Mouse (Mus musculus) spleen, adult 2 months (tissue): ENCODE data around the gene Gm20388.

ENCODE experiments used
- CTCF ChIP-seq: fragments of 200-500 bp; IDR thresholded peaks from 2 replicates; pipeline ENCODE4 v1.5.1; 2011; ENCODE audit warnings: mild to moderate bottlenecking, inconsistent platforms; ENCODE audit not compliant: insufficient read depth, insufficient read length, insufficient replicate concordance; ENCODE audit errors: extremely low read depth
- POLR2A ChIP-seq: fragments of 200-500 bp; IDR thresholded peaks from 2 replicates; pipeline ENCODE4 v1.6.1; 2011; ENCODE audit warnings: low read depth, low read length, inconsistent platforms

DNA sequence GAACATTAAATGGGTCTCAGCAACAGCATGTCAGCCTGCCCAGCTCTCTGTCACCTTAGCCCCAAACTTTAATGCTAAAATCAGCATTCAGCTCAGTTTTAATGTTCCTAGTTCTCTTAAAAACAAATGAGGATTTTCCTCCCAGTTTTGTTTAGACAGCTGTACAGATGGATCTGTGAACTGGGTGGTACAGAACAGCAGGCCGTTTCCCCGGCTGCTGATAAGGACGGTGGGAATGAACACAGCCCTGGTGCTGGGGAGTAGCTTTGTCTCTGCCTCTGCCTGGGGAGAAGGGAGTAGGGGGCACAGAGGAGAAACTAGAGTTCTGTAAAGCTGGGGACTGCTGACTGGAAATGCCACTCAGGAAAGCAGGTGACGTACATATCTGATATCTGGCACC, 3821.7 kb downstream of the Gm20388 start:
- TF ChIP-seq CTCF (no peak), POLR2A (no peak)
